Mouse (Mus musculus) liver, postnatal 0 days (tissue): ENCODE results near the gene Pdia2. TPM values are rescaled to one million over a fixed set of nuclear protein-coding genes. Genes with fewer than 3 reads are reported as not detected.

Source experiments
- ATAC-seq: fragments of 200-750 bp; cut with Nextera tagmentation; 2 replicates; pipeline ENCODE4 v1.8.0; 2017; ENCODE audit warnings: mild to moderate bottlenecking, moderate library complexity
- DNase-seq: peaks from one replicate; pipeline ENCODE4 v3.0.0-alpha.2; 2016
- H3K27ac ChIP-seq: fragments of 300-500 bp; sonication (generic); 2 replicates; pipeline ENCODE4 v1.5.1; 2014; ENCODE audit warnings: antibody characterized with exemption, moderate library complexity, mild to moderate bottlenecking, low read depth
- H3K27me3 ChIP-seq: fragments of 300-500 bp; sonication (generic); 2 replicates; pipeline ENCODE4 v1.6.1; 2014; ENCODE audit warnings: low read length, control low read depth, mixed read lengths; ENCODE audit not compliant: insufficient read depth
- H3K36me3 ChIP-seq: fragments of 300-500 bp; sonication (generic); replicated peaks from 2 replicates; pipeline ENCODE4 v1.6.1; 2014; ENCODE audit warnings: mild to moderate bottlenecking, control low read depth, low read length, moderate library complexity, mixed read lengths; ENCODE audit not compliant: insufficient read depth
- H3K4me1 ChIP-seq: fragments of 300-500 bp; sonication (generic); 2 replicates; pipeline ENCODE4 v1.6.1; 2014; ENCODE audit warnings: antibody characterized with exemption, mild to moderate bottlenecking, control low read depth; ENCODE audit not compliant: insufficient read depth
- H3K4me2 ChIP-seq: fragments of 300-500 bp; sonication (generic); 2 replicates; pipeline ENCODE4 v1.6.1; 2014; ENCODE audit warnings: low read depth, mild to moderate bottlenecking, low read length, moderate library complexity, mixed read lengths
- H3K4me3 ChIP-seq: fragments of 300-500 bp; sonication (generic); 2 replicates; pipeline ENCODE4 v1.5.1; 2014; ENCODE audit warnings: low read depth, low read length
- H3K9ac ChIP-seq: fragments of 300-500 bp; sonication (generic); replicated peaks from 2 replicates; pipeline ENCODE4 v1.6.1; 2014; ENCODE audit warnings: mild to moderate bottlenecking, moderate library complexity
- H3K9me3 ChIP-seq: fragments of 300-500 bp; sonication (generic); 2 replicates; pipeline ENCODE4 v1.6.1; 2016; ENCODE audit warnings: mild to moderate bottlenecking, control low read depth, low read length, mixed read lengths
- CTCF ChIP-seq: sonication (generic); IDR thresholded peaks from 2 replicates; pipeline ENCODE4 v1.5.1; 2016; ENCODE audit warnings: antibody characterized with exemption, low read depth
- EP300 ChIP-seq: IDR thresholded peaks from 2 replicates; pipeline ENCODE4 v1.6.1; 2016; ENCODE audit warnings: antibody characterized with exemption, low read depth, mild to moderate bottlenecking
- WGBS: fragments of 180-500 bp; shearing (Covaris S2); extraction: QIAGEN DNeasy Blood & Tissue Kit; methylation state at CpG from one replicate; pipeline ENCODE4 v1.1.7; 2014; ENCODE audit not compliant: insufficient replicate concordance; 5-methylcytosine and 5-hydroxymethylcytosine counted together
- polyA plus RNA-seq: library from polyadenylated mRNA; unstranded; fragments of >200 nt; fragmentation: Nextera tagmentation; extraction: Ambion mirVana; gene quantifications from 2 replicates; pipeline ENCODE4 v1.2.1, GENCODE M21; 2015

Gene Pdia2
- polyA plus RNA-seq, 1 experiment from 2014 or later = 20.5 TPM

DNA sequence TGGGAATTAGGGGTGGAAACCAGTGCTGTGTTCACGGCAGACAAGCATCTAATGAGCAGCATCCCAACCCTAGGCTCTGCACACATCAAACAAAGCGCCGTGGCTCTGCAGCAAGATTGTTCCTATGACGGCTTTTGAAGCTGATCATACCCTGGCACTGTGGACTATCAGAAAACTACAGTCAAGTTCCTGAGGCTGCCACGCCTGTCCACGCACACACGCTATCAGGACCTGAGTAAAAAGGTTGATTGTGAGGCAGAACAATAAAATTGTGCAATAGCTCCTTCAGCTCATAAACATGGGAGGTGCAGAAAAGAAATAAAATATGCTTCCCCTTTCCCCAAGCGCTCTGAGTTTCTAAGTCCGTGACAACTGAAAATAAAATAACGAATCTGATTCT is 38.8 kb upstream of the Pdia2 start:
- WGBS = 52% methylated on average over 10 of the region's 10 CpGs
- Histone ChIP-seq H3K27ac (no peak overlapping the region), H3K4me2 (no peak overlapping the region), H3K4me1 (peaks cover 11% of the 10 kb centered on the region), H3K9ac (no peak overlapping the region), H3K27me3 (no peaks in the 10 kb centered on the region), H3K36me3 (no peaks in the 10 kb centered on the region), H3K4me3 (no peak overlapping the region), H3K9me3 (no peaks in the 10 kb centered on the region)
- ATAC-seq (0 out of 2 replicates have a peak, but pooled peaks have one; percentile 21), DNase-seq (no peak)
- TF ChIP-seq CTCF = no peak
- TF ChIP-seq EP300 = no peak

DNA sequence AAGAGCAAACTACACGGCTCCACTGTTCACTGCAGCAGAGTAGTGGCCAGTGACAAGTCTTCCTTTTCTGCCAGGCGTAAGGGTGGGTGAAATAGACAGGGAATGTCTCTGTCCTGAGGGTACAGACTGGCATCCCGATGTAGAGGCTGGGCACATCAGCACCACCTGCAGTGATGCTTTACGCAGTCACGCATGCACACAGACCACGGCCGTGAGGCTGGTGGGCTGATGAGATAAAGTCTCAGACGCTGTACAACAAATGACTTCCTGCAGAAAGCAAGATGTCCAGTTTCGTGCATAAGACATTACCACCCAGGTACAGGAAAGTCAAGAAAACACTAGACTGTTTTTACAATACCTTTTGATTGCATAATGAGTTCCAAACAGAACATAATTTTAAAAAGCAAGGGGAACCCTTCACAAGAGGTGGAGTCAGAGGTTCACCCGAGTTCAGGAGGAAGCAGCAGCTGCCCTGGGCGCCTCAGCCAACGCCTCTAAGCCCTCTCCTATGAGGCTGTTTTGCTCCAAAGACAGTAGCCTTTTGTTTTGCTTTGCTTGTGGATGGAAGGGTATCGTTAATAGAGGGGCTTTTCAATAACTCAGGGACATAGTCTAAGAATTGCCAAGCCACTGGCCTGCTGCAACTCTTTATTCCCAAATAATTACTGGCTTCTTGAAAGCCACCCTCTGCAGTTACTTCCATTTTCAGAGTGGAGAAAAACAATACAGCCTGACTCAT is 36.4 kb upstream of the Pdia2 start:
- WGBS = 41% methylated on average over 13 of the region's 13 CpGs
- Histone ChIP-seq H3K4me1 (peaks cover 11% of the 10 kb centered on the region; the same call in 1 of the 2 replicates), H3K9me3 (no peaks in the 10 kb centered on the region), H3K27ac (peak overlapping the region; percentile 41), H3K4me3 (no peak overlapping the region), H3K9ac (no peak overlapping the region), H3K27me3 (no peaks in the 10 kb centered on the region), H3K4me2 (peak overlapping the region; percentile 29), H3K36me3 (no peaks in the 10 kb centered on the region)
- no peak for DNase-seq
- TF ChIP-seq CTCF (no peak), EP300 (no peak)
- ATAC-seq = no peak

DNA sequence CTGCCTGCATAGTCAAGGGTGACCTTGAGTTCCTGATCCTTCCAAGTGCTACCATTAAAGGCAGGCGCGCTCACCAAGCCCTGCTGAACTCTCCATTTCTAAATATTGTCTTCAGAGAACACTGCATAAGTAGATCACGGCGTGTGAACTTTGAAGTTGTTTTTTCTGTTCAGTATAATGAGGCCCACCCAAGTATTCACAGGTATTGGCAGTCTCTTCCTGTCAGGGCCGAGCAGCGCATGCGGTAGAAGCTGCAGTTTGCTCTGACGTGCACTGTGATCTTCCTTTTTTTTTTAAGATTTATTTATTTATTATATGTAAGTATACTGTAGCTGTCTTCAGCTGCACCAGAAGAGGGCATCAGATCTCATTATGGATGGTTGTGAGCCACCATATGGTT is 35.5 kb upstream of the Pdia2 start:
- Histone ChIP-seq H3K27ac (no peak overlapping the region), H3K4me1 (0 out of 2 replicates have a peak, but pooled peaks cover 7% of the 10 kb centered on the region)

DNA sequence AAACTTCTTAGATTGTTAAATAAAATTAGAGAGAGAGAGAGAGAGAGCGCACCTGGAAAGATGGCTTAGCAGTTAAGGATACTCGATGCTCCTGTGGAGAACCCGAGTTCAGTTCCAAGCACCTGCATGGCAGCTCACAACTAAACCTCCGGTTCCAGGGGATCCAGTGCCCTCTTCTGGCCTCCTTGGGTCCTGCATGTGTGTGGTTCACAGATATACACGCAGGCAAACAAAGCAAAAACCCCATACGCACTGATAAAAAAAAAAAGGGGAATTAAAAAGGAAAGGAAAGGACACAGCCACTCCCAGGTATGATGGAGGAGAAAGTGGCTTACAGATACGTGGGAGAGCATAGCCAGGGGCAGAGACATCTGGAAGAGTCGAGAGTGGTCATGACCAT is 34.0 kb upstream of the Pdia2 start:
- no peak overlapping the region for H3K27ac ChIP-seq
- TF ChIP-seq EP300 (no peak), CTCF (peak; percentile 54)
- H3K27me3 ChIP-seq = no peaks in the 10 kb centered on the region
- H3K4me1 ChIP-seq = 0 out of 2 replicates have a peak, but pooled peaks cover 7% of the 10 kb centered on the region
- H3K4me2 ChIP-seq = no peak overlapping the region
- DNase-seq = no peak
- 76% methylated on average over 8 of the region's 8 CpGs for WGBS
- H3K9me3 ChIP-seq = no peaks in the 10 kb centered on the region
- H3K9ac ChIP-seq = no peak overlapping the region
- no peaks in the 10 kb centered on the region for H3K36me3 ChIP-seq
- no peak overlapping the region for H3K4me3 ChIP-seq
- no peak for ATAC-seq

More for the DNA sequence above, 35.5 kb upstream of the Pdia2 start:
- H3K9ac ChIP-seq = no peak overlapping the region
- H3K9me3 ChIP-seq = no peaks in the 10 kb centered on the region
- no peak for DNase-seq
- TF ChIP-seq EP300 (no peak), CTCF (no peak)
- no peak for ATAC-seq
- no peaks in the 10 kb centered on the region for H3K36me3 ChIP-seq
- no peaks in the 10 kb centered on the region for H3K27me3 ChIP-seq
- no peak overlapping the region for H3K4me2 ChIP-seq
- H3K4me3 ChIP-seq = no peak overlapping the region
- WGBS = 83% methylated on average over 8 of the region's 8 CpGs

DNA sequence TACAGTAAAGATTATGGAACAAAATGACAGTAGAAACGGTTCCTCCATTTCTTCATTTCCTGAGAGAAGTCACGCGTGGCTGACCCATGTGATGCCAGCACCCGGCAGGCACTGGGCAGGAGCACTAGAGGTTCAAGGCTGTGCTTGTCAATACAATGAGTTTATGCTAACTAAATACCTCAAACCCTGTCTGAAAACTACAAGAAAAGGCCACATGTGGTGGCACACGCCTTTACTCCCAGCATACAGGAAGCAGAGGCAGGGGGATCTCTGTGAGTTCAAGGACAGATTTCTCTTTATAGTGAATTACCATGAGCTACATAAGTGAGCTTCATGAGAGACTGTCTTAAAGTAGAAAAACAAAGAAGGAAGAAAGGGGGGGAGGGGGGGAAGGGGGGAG is 32.3 kb upstream of the Pdia2 start:
- H3K36me3 ChIP-seq = no peaks in the 10 kb centered on the region
- TF ChIP-seq EP300 = no peak
- no peak for TF ChIP-seq CTCF
- no peaks in the 10 kb centered on the region for H3K27me3 ChIP-seq
- ATAC-seq (no peak), DNase-seq (no peak)
- no peak overlapping the region for H3K4me2 ChIP-seq
- H3K4me3 ChIP-seq = no peak overlapping the region
- H3K4me1 ChIP-seq = 0 out of 2 replicates have a peak, but pooled peaks cover 7% of the 10 kb centered on the region
- no peak overlapping the region for H3K9ac ChIP-seq
- peak overlapping the region; percentile 45; the same call in 1 of the 2 replicates for H3K27ac ChIP-seq
- no peaks in the 10 kb centered on the region for H3K9me3 ChIP-seq
- WGBS = 53% methylated on average over 5 of the region's 5 CpGs

GRCm38 (mm10) chr17:26229776-26230175 is 30.9 kb upstream of the Pdia2 start:
- no peaks in the 10 kb centered on the region for H3K36me3 ChIP-seq
- H3K9ac ChIP-seq = no peak overlapping the region
- no peak for DNase-seq
- 71% methylated on average over 5 of the region's 5 CpGs for WGBS
- no peaks in the 10 kb centered on the region for H3K27me3 ChIP-seq
- no peak for ATAC-seq
- no peak overlapping the region for H3K27ac ChIP-seq
- H3K4me1 ChIP-seq = no peaks in the 10 kb centered on the region
- H3K9me3 ChIP-seq = no peaks in the 10 kb centered on the region
- no peak overlapping the region for H3K4me2 ChIP-seq
- no peak overlapping the region for H3K4me3 ChIP-seq
- TF ChIP-seq EP300 (no peak), CTCF (no peak)
